Mouse (Mus musculus) hindbrain, postnatal 0 days (tissue): ENCODE measurements around the gene Pip4p1. TPM values are rescaled to one million over a fixed set of nuclear protein-coding genes. Genes with fewer than 3 reads are reported as not detected.
"Not testable (repeated sequence)": the region's sequence is repeated elsewhere in the genome, so short reads cannot be mapped to it uniquely, and the experiment has no call there.

Experiments
- ATAC-seq: fragments of 200-750 bp; cut with Nextera tagmentation; 2 replicates; pipeline ENCODE4 v1.8.0; 2017; ENCODE audit warnings: mild to moderate bottlenecking, moderate TSS enrichment, moderate library complexity
- DNase-seq: peaks from one replicate; pipeline ENCODE4 v3.0.0-alpha.2; 2015; ENCODE audit warnings: low spot score
- H3K27ac ChIP-seq: fragments of 300-500 bp; sonication (generic); 2 replicates; pipeline ENCODE4 v1.5.1; 2014; ENCODE audit warnings: mild to moderate bottlenecking
- H3K27me3 ChIP-seq: fragments of 300-500 bp; sonication (generic); 2 replicates; pipeline ENCODE4 v1.6.1; 2014; ENCODE audit warnings: low read length, mixed read lengths; ENCODE audit not compliant: insufficient read depth
- H3K36me3 ChIP-seq: fragments of 300-500 bp; sonication (generic); 2 replicates; pipeline ENCODE4 v1.6.1; 2014; ENCODE audit warnings: low read length, mixed read lengths; ENCODE audit not compliant: insufficient read depth
- H3K4me1 ChIP-seq: fragments of 300-500 bp; sonication (generic); 2 replicates; pipeline ENCODE4 v1.6.1; 2014; ENCODE audit warnings: antibody characterized with exemption, low read length, mixed read lengths; ENCODE audit not compliant: insufficient read depth
- H3K4me2 ChIP-seq: fragments of 300-500 bp; sonication (generic); 2 replicates; pipeline ENCODE4 v1.6.1; 2014; ENCODE audit warnings: low read depth, mild to moderate bottlenecking, low read length, moderate library complexity, mixed read lengths
- H3K4me3 ChIP-seq: fragments of 300-500 bp; sonication (generic); 2 replicates; pipeline ENCODE4 v1.5.1; 2014; ENCODE audit warnings: low read length
- H3K9ac ChIP-seq: fragments of 300-500 bp; sonication (generic); replicated peaks from 2 replicates; pipeline ENCODE4 v1.6.1; 2014; ENCODE audit warnings: mild to moderate bottlenecking, low read length, moderate library complexity, mixed read lengths
- H3K9me3 ChIP-seq: fragments of 300-500 bp; sonication (generic); 2 replicates; pipeline ENCODE4 v1.6.1; 2016; ENCODE audit warnings: low read length, mixed read lengths
- CTCF ChIP-seq: IDR thresholded peaks from 2 replicates; pipeline ENCODE4 v1.5.1; 2016; ENCODE audit warnings: antibody characterized with exemption, control low read depth, low read depth
- WGBS: fragments of 180-500 bp; shearing (Covaris S2); extraction: QIAGEN DNeasy Blood & Tissue Kit; methylation state at CpG from one replicate; pipeline ENCODE4 v1.1.7; 2014; 5-methylcytosine and 5-hydroxymethylcytosine counted together
- polyA plus RNA-seq: library from polyadenylated mRNA; unstranded; fragments of >200 nt; fragmentation: Nextera tagmentation; extraction: Ambion mirVana; gene quantifications from 2 replicates; pipeline ENCODE4 v1.2.1, GENCODE M21; 2015
- total RNA-seq: library from RNA; depleted of rRNA; stranded (reverse); fragments of >200 nt; gene quantifications from 2 replicates; pipeline ENCODE4 v1.2.3, GENCODE M21; 2014

Pip4p1 gene
- total and polyA plus RNA-seq, 2 experiments from 2014 or later = 69.1 to 103 TPM

GRCm38 (mm10) chr14:50904828-50905129 is 25.9 kb downstream of the Pip4p1 start:
- no peak overlapping the region for H3K4me3 ChIP-seq
- no peak overlapping the region for H3K9ac ChIP-seq
- TF ChIP-seq CTCF = no peak
- H3K9me3 ChIP-seq = no peaks in the 10 kb centered on the region
- no peaks in the 10 kb centered on the region for H3K36me3 ChIP-seq
- DNase-seq = no peak
- H3K4me1 ChIP-seq = no peaks in the 10 kb centered on the region
- H3K4me2 ChIP-seq = no peak overlapping the region
- H3K27me3 ChIP-seq = no peaks in the 10 kb centered on the region
- 86% methylated on average over 4 of the region's 4 CpGs for WGBS
- H3K27ac ChIP-seq = no peak overlapping the region
- ATAC-seq = no peak

GRCm38 (mm10) chr14:50903973-50904827 is 26.5 kb downstream of the Pip4p1 start:
- Histone ChIP-seq H3K4me1 (no peaks in the 10 kb centered on the region), H3K4me3 (peak overlapping the region; percentile 43), H3K27me3 (no peaks in the 10 kb centered on the region), H3K4me2 (peak overlapping the region; percentile 66), H3K9me3 (no peaks in the 10 kb centered on the region), H3K27ac (peak overlapping the region; percentile 66), H3K9ac (peak overlapping the region; percentile 54), H3K36me3 (no peaks in the 10 kb centered on the region)
- DNase-seq (peak; percentile 81), ATAC-seq (peak; percentile 93)
- WGBS = 3% methylated on average over 26 of the region's 26 CpGs
- TF ChIP-seq CTCF = peak; percentile 73

- not testable (repeated sequence) for H3K27me3 ChIP-seq, H3K36me3 ChIP-seq, H3K27ac ChIP-seq, H3K4me2 ChIP-seq, H3K4me3 ChIP-seq, DNase-seq, ATAC-seq, H3K9me3 ChIP-seq, H3K9ac ChIP-seq
- H3K4me1 ChIP-seq = peaks cover 11% of the 10 kb centered on the region
- 91% methylated on average over 2 of the region's 2 CpGs for WGBS
Measured at GRCm38 (mm10) chr14:50897992-50898391, 32.7 kb downstream of the Pip4p1 start.

GRCm38 (mm10) chr14:50897374-50897765 is 33.3 kb downstream of the Pip4p1 start, which contains the start of gene Klhl33:
TSS of gene Klhl33 (minus strand) at chr14:50897507.
- ATAC-seq (no peak), DNase-seq (no peak)
- H3K27me3 ChIP-seq = no peaks in the 10 kb centered on the region
- WGBS = 48% methylated on average over 7 of the region's 7 CpGs
- H3K4me3 ChIP-seq = peak within 1 kb of the TSS; percentile 46
- H3K27ac ChIP-seq = peak within 1 kb of the TSS; percentile 55
- peak within 1 kb of the TSS; percentile 86 for H3K4me2 ChIP-seq
- H3K9me3 ChIP-seq = no peaks in the 10 kb centered on the region
- no peaks in the 10 kb centered on the region for H3K36me3 ChIP-seq
- peaks cover 11% of the 10 kb centered on the region for H3K4me1 ChIP-seq
- TF ChIP-seq CTCF = no peak
- peak within 1 kb of the TSS; percentile 65 for H3K9ac ChIP-seq

GRCm38 (mm10) chr14:50896747-50897373 is 33.8 kb downstream of the Pip4p1 start:
- Histone ChIP-seq H3K27me3 (no peaks in the 10 kb centered on the region), H3K4me1 (peaks cover 11% of the 10 kb centered on the region), H3K4me3 (peak overlapping the region; percentile 46), H3K27ac (peak overlapping the region; percentile 55), H3K9ac (peak overlapping the region; percentile 65), H3K36me3 (no peaks in the 10 kb centered on the region), H3K4me2 (peak overlapping the region; percentile 86), H3K9me3 (no peaks in the 10 kb centered on the region)
- 14% methylated on average over 23 of the region's 23 CpGs for WGBS
- TF ChIP-seq CTCF = no peak
- DNase-seq = peak; percentile 32
- ATAC-seq = peak; percentile 71

GRCm38 (mm10) chr14:50895985-50896746 is 34.5 kb downstream of the Pip4p1 start:
- H3K27me3 ChIP-seq = no peaks in the 10 kb centered on the region
- DNase-seq = peak; percentile 69
- no peak for TF ChIP-seq CTCF
- ATAC-seq = peak; percentile 41
- no peaks in the 10 kb centered on the region for H3K36me3 ChIP-seq
- H3K4me1 ChIP-seq = peaks cover 11% of the 10 kb centered on the region
- H3K9me3 ChIP-seq = no peaks in the 10 kb centered on the region
- peak overlapping the region; percentile 55 for H3K27ac ChIP-seq
- H3K9ac ChIP-seq = peak overlapping the region; percentile 65
- H3K4me2 ChIP-seq = peak overlapping the region; percentile 86
- peak overlapping the region; percentile 46 for H3K4me3 ChIP-seq
- WGBS = 10% methylated on average over 19 of the region's 19 CpGs
